Mouse (Mus musculus) urinary bladder, postnatal 4 days (tissue): ENCODE results near the gene Calr.

ENCODE experiments used
- DNase-seq, 2 experiments: peaks; one replicate each; pipeline ENCODE4 v3.0.0; 2021 to 2022; ENCODE audit warnings: low spot score in 2 of 2

The Calr gene

GRCm38 (mm10) chr8:84846722-84847572 lies at the start of gene Calr:
Gene Calr, minus strand, starts transcription at chr8:84846934.
- DNase-seq: peak; percentile 99

GRCm38 (mm10) chr8:84895963-84896362 lies 49.2 kb upstream of the Calr start:
- no peak for DNase-seq

- DNase-seq: peak; percentile 86 to 88
Measured at GRCm38 (mm10) chr8:84893709-84894134, 47.0 kb upstream of the Calr start, which contains the start of gene Gcdh. Gene Gcdh, minus strand, starts transcription at chr8:84893921.

- no peak for DNase-seq
Measured at GRCm38 (mm10) chr8:84892993-84893708, 46.4 kb upstream of the Calr start.

DNA sequence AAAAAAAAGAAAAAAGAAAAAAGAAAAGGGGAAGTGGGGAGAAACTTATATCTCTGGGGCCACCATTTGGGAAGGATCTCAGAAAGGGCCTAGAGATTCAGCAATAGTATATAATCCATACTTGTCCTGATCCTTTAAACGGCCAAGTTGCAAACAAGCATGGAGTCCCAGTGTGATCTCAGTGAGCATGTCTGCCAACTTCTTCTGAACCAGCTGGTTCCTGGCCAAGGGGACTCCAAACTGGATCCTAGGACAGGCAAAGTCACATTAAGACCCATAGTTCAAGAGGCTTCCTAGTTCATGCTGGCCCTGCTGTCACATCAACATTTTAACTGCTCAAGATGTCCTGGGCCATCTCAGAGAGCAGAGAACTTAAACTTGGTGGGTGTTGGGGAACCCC lies 42.4 kb upstream of the Calr start:
- DNase-seq: no peak

DNA sequence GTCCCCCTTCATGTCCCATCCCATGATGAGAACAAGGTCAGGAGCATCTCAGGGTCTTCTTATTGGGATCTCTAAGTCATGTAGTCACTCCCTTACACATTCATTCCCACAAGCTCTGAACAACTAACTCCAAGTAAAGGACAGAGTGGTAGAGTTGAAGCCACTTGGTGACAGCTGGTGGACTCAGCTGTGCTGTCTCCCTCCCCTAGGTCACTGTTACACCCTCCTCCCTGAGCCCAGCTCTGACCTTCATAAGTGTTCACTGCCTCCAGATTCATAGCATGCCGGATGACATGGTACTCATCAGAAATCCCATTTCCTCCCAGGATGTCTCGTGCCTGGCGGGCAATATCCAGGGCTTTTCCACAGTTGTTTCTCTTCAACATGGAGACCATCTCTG lies 41.5 kb upstream of the Calr start:
- no peak for DNase-seq

GRCm38 (mm10) chr8:84884728-84885127 lies 38.0 kb upstream of the Calr start:
- DNase-seq: no peak

DNA sequence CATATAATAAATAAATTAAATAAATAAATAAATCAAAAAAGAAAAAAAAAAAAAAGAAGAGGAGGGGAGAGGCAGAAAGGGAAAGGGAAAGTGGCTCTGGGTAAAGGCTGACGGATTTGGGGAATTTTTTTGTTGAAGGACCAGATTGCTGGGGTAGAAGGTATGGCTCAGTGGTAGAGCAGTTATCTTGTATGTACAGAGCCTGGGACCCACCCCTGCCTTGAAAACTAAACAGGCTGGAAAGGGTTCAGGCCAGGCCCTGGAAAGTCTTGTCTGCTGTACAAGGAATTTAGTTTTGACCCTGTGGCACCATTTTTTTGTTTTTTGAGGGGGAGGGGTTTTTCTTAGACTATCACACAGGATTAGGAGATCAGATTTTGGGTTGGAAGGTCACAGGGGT lies 32.2 kb upstream of the Calr start:
- no peak for DNase-seq

DNA sequence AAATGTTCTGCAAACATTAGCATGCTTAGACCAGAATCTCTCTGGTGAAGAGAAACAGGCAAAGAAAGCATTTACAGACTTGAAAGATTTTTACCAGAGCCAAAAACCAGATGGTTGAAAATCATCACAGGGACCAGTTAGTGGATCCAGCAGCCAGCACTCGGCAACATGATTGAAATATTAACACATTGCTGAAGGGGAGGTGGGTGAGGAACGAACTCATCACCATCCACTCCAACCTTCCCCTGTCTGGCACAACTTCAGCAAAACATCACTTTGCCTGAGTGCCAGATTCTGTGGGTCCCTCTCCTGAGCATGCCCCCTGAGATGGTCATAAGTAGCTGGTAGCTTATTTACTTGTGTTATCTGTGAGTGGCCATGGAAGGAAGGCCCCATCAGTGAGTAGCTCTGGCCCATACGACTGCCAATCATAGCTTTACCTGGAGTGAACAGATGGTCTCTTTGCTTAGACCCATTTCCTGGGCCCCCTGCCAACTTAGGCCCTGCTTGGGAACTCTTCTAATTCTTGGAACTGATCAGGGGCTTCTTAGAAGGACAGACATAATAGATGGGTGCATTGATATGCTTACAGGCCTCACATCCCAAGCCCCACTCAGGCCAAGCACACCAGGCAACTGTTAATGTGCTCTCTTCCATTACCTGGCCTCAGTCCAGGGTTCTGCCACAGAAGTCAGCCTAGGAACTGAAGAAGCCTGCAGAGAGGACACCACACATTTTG lies 30.7 kb upstream of the Calr start:
- DNase-seq: no peak

DNA sequence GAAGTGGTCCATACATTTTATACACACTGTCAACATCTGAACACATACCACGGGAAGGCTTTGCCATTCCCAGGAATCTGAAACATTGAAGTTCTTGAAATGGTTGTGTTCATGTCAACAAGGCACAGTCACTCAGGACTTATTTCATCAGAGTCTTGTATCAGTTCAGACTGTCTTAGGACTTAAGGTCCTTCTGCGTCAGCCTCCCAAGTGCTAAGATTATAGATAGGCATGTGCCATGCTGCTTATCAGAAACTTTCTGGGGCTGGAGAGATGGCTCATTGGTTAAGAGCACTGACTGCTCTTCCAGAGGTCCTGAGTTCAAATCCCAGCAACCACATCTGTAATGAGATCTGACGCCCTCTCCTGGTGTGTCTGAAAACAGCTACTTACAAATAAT lies 27.6 kb upstream of the Calr start:
- DNase-seq: no peak

- no peak for DNase-seq
Measured at GRCm38 (mm10) chr8:84873016-84873415, 26.3 kb upstream of the Calr start.

DNA sequence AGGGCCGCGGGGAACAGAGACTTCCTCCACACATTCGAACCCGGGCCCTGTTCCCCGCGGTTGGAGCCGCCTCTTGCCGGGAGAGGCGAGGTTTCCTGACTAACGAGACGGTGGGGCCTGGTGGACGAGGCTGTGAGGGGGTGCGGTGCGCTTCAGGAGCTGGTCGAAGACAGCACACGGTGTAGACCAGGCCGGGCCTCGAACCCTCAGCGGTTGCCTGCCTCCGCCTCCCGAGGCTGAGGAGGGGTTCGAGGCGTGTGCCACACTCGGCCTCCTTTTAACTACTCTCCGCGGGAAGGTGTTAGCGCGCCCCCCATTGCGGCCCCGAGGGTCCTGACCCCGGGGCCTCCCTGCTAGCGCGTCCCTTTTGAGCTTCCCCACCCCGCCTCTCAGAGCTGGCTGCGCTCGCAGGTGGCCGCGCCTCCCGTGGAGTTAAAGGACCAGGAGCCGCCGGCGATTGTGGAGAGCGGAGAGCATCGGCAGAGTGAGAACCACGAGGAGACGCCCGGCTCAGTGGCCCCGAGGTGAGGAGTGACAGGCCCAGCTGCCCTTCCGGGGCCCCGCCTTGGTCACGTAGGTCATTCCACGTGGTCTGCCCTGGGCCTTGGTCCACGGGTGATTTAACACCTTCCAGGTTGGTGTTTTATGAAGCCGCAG lies 25.7 kb upstream of the Calr start:
- no peak for DNase-seq

GRCm38 (mm10) chr8:84871376-84872308 lies 24.9 kb upstream of the Calr start, which contains the start of gene Syce2:
Gene Syce2, plus strand, starts transcription at chr8:84872111.
- DNase-seq: peak; percentile 71 to 87

GRCm38 (mm10) chr8:84856864-84857441 lies 10.2 kb upstream of the Calr start, which contains the start of gene Farsa:
Gene Farsa, plus strand, starts transcription at chr8:84856989.
- DNase-seq: peak; percentile 87 to 92

DNA sequence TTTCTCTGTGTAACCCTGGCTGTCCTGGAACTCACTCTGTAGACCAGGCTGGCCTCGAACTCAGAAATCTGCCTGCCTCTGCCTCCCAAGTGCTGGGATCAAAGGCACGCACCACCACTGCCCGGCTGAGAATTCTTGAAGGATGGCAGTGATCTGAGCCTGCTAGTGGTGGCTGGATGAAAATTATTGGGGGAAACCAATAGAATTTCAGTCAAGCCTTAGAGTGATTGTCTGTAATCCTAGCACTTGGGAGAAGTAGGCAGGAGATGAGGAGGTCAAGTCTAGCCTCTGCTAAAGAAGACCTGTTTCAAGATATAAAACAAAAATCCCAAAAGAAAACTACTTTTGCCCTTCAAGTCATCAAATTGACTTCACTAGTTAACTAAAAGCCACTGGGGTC lies 9.7 kb upstream of the Calr start:
- DNase-seq: no peak

- DNase-seq: no peak
Measured at GRCm38 (mm10) chr8:84847684-84848435, 1.1 kb upstream of the Calr start.

- no peak for DNase-seq
Measured at GRCm38 (mm10) chr8:84846094-84846721, 526 bp downstream of the Calr start.

DNA sequence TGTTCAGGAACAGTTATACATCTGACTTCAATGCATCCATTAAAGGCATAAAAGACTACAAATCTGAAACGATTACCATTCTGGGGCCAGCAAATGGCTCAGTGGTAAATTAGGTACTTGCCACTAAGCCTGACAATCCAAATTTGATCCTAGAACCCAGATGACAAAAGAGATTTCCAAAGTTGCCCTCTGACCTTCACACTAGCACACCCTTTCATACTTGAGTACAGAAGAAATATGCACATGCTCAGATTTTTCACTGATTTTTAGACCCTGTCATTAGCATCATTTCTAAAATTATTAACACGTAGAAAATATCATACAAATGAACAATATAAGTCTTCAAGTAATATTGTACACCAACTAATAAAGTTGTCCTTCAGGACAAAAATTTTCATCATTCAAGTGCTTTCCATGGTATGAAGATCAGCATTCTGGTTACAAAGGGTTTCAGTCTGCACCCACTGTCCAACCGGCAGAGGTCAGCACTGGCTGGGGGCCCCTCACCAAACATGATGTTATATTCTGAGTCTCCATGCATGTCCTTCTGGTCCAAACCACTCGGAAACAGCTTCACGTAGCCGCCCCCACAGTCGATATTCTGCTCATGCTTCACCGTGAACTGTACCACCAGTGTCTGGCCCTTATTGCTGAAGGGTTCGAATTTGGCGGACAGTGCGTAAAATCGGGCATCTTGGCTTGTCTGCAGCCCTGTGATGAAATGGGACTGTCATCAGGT lies 1.2 kb downstream of the Calr start:
- DNase-seq: no peak
